Mouse (Mus musculus) heart, embryonic 13.5 days (tissue): Measurements from ENCODE around the gene Itfg2. TPM values are rescaled to one million over a fixed set of nuclear protein-coding genes. Genes with fewer than 3 reads are reported as not detected.

ENCODE experiments used
- ATAC-seq: fragments of 200-750 bp; cut with Nextera tagmentation; 2 replicates; pipeline ENCODE4 v1.8.0; 2017; ENCODE audit warnings: moderate TSS enrichment; ENCODE audit not compliant: insufficient number of reproducible peaks, low FRiP score, low TSS enrichment; ENCODE audit errors: extremely low read depth
- H3K27ac ChIP-seq: fragments of 300-500 bp; sonication (generic); replicated peaks from 2 replicates; pipeline ENCODE4 v1.5.1; 2015; ENCODE audit warnings: moderate library complexity, mild to moderate bottlenecking, inconsistent platforms
- H3K27me3 ChIP-seq: fragments of 300-500 bp; sonication (generic); replicated peaks from 2 replicates; pipeline ENCODE4 v1.6.1; 2015; ENCODE audit warnings: mild to moderate bottlenecking, inconsistent platforms
- H3K36me3 ChIP-seq: fragments of 300-500 bp; sonication (generic); 2 replicates; pipeline ENCODE4 v1.6.1; 2015; ENCODE audit warnings: mild to moderate bottlenecking, inconsistent platforms
- H3K4me1 ChIP-seq: fragments of 300-500 bp; sonication (generic); 2 replicates; pipeline ENCODE4 v1.6.1; 2015; ENCODE audit warnings: inconsistent platforms
- H3K4me2 ChIP-seq: fragments of 300-500 bp; sonication (generic); 2 replicates; pipeline ENCODE4 v1.6.1; 2015; ENCODE audit warnings: inconsistent platforms, mild to moderate bottlenecking, moderate library complexity
- H3K4me3 ChIP-seq: fragments of 300-500 bp; sonication (generic); 2 replicates; pipeline ENCODE4 v1.5.1; 2015; ENCODE audit warnings: moderate library complexity, mild to moderate bottlenecking, inconsistent platforms
- H3K9ac ChIP-seq: fragments of 300-500 bp; sonication (generic); 2 replicates; pipeline ENCODE4 v1.6.1; 2015; ENCODE audit warnings: inconsistent platforms, mild to moderate bottlenecking, moderate library complexity
- H3K9me3 ChIP-seq: fragments of 300-500 bp; sonication (generic); 2 replicates; pipeline ENCODE4 v1.6.1; 2016; ENCODE audit warnings: inconsistent platforms
- WGBS: fragments of 180-500 bp; shearing (Covaris S2); methylation state at CpG from one replicate; pipeline ENCODE4 v1.1.7; 2015; ENCODE audit warnings: mixed read lengths; 5-methylcytosine and 5-hydroxymethylcytosine counted together
- polyA plus RNA-seq: library from polyadenylated mRNA; unstranded; fragments of >200 nt; fragmentation: Nextera tagmentation; extraction: Ambion mirVana; gene quantifications from 2 replicates; pipeline ENCODE4 v1.2.1, GENCODE M21; 2015

Itfg2 gene
- polyA plus RNA-seq, result 28.6 and 30.6 TPM in 2 replicates

DNA sequence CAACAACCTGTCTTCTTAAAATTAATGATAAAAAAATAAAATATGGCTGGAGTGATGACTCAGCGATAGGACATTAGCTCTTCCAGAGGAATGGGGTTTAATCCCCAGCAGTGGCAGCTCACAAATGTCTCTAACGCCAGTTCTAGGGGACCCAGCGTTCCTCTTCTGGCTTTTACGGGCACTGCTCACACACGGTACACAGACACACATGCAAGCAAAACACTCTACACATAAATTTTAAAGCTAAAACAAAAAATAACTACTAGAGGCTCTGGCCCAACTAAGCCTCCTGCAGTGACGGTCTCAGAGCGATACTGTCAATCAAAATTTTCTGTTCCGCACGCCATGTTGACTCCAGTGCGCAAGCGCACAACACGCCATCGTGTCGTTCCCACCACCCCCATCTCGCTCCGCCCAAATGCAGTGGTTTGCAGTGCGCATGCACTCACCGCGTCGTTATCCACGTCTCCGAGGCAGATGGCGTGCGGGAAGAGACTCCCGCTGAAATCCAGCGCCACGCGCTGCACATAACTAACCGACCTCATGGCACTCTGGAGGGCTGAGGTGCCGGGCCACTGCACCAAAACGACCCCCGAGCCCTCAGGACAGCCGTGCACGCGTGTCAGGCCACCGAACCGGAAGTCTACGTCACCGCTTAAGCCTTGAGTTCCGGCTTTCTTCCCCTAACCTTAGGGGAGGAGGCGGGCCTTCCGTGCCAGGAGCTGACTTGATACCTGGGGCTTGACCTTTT, at the start of gene Itfg2:
Gene Itfg2, minus strand, starts transcription at position 663 of the 751 bp plus-strand sequence.
- H3K4me1 ChIP-seq, result peaks cover 18% of the 10 kb centered on the region
- H3K9me3 ChIP-seq, result no peaks in the 10 kb centered on the region
- WGBS, result under 1% methylated on average over 42 of the region's 42 CpGs
- no peaks in the 10 kb centered on the region for H3K27me3 ChIP-seq
- H3K27ac ChIP-seq, result peak within 1 kb of the TSS; percentile 93
- peaks cover 25% of the 10 kb centered on the region for H3K36me3 ChIP-seq
- H3K4me2 ChIP-seq, result peak within 1 kb of the TSS; percentile 80
- peak within 1 kb of the TSS; percentile 71 for H3K4me3 ChIP-seq
- peak; percentile 92 for ATAC-seq
- H3K9ac ChIP-seq, result peak within 1 kb of the TSS; percentile 82

DNA sequence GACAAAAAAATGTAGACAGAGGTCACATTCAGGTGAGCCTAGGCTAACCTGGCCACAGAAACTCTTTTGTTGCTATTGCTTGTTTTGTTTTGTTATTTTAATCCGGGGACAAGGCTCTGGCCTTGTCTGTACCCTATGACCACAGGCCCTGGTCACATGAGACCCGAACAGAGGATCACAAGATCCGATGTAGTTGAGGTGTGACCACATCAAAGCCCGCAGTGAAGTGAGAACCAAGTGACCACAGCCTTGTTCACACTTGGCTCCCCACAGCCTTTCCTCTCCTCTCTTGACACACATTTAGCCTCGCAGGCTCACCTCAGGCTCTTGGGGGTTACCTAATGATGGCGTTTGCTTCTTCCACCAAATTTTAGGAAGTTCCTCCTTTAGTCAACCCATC, 49.4 kb upstream of the Itfg2 start:
- no peak overlapping the region for H3K27ac ChIP-seq
- H3K4me3 ChIP-seq, result no peak overlapping the region
- H3K27me3 ChIP-seq, result no peaks in the 10 kb centered on the region
- WGBS, result 79% methylated on average over 6 of the region's 6 CpGs
- no peaks in the 10 kb centered on the region for H3K9me3 ChIP-seq
- no peak for ATAC-seq
- no peaks in the 10 kb centered on the region for H3K4me1 ChIP-seq
- H3K36me3 ChIP-seq, result no peaks in the 10 kb centered on the region
- no peak overlapping the region for H3K4me2 ChIP-seq
- no peak overlapping the region for H3K9ac ChIP-seq

DNA sequence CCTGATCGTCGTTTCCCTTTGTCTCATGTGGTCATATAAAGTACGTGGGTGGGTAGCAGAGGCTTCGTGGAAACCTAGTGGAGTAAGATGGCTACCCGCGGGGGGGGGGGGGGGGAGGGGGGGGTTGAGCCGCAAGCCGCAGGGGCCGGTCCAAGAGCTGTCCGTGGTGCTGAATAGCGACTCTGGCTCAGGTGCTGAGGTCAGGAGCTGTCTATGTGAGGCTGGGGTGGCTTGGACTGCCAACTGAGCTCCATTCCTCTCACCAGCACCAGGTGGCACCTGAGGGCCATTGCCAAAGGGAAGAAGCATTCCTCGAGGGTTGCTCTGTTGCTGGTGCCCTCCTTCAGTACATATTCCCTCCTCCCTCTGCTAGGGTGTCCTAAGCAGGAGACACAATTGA, 44.7 kb upstream of the Itfg2 start:
- H3K27me3 ChIP-seq, result no peaks in the 10 kb centered on the region
- H3K9me3 ChIP-seq, result no peaks in the 10 kb centered on the region
- H3K9ac ChIP-seq, result no peak overlapping the region
- H3K4me1 ChIP-seq, result no peaks in the 10 kb centered on the region
- H3K4me2 ChIP-seq, result peak overlapping the region; percentile 48
- no peak overlapping the region for H3K27ac ChIP-seq
- no peak for ATAC-seq
- WGBS, result 5% methylated on average over 9 of the region's 12 CpGs
- H3K36me3 ChIP-seq, result no peaks in the 10 kb centered on the region
- H3K4me3 ChIP-seq, result peak overlapping the region; percentile 8; the same call in 1 of the 2 replicates

DNA sequence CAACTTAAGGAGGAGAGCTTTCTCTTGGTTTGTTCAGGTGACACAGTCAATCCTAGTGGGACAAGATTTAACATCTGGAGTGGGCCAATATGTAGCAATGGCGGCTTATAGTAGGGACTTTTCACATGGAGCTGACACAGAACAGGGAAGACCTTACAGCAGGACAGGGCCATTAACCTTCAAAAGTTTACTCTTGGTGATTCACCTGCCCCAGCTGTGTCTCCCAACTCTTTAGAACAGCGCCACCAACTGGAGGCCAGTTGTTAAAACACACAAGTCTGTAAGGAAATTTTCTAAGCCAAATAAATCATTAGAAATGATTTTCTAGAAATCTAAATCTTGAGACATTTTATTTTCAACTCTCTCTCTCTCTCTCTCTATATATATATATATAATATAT, 42.6 kb upstream of the Itfg2 start:
- 41% methylated on average over 2 of the region's 2 CpGs for WGBS
- Histone ChIP-seq H3K27me3 (no peaks in the 10 kb centered on the region), H3K9ac (no peak overlapping the region), H3K4me2 (no peak overlapping the region), H3K4me3 (no peak overlapping the region), H3K27ac (no peak overlapping the region), H3K4me1 (no peaks in the 10 kb centered on the region), H3K36me3 (no peaks in the 10 kb centered on the region), H3K9me3 (no peaks in the 10 kb centered on the region)
- no peak for ATAC-seq

DNA sequence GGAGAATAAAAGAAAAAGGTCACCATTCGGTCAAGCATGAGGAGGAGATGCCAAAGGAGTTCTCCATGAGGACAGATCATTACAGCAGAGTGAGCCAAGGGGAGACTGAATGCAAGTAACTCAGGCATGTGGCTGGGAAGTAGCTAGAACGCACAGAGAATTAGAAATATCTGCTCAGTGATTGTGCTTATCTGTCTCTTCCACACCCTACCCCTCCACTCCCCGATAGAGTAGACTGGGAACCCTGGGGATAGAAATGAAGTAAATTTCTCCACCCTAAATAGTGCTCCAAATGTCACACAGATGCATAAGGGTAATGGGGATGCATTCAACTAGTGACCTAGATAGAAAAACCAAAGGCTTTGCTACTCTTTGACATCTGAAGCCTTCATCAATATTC, 41.8 kb upstream of the Itfg2 start:
- no peaks in the 10 kb centered on the region for H3K4me1 ChIP-seq
- H3K27ac ChIP-seq, result no peak overlapping the region
- no peak overlapping the region for H3K4me3 ChIP-seq
- WGBS, result 40% methylated on average over 3 of the region's 3 CpGs
- ATAC-seq, result no peak
- H3K27me3 ChIP-seq, result no peaks in the 10 kb centered on the region
- H3K9me3 ChIP-seq, result no peaks in the 10 kb centered on the region
- H3K36me3 ChIP-seq, result no peaks in the 10 kb centered on the region
- H3K4me2 ChIP-seq, result no peak overlapping the region
- H3K9ac ChIP-seq, result no peak overlapping the region

DNA sequence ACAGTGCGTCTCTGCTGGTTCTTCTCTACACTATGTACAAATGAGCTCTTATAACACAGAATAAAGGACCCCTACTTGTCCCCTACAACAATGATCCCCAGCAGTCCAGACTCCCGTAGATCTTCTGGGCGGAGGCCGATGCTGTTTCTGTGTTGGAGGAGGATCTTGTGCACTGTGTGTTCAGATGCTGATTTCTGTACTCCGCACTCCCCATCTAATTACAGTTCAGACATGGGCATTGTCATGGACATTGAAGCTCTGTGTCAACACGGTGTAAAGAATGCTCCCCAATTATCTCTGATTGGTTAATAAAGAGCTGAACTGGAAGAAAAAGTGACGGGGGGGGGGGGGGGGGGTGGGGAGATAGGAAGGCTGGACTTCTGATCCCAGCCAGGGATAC, 41.3 kb upstream of the Itfg2 start:
- Histone ChIP-seq H3K27ac (no peak overlapping the region), H3K9ac (no peak overlapping the region), H3K36me3 (no peaks in the 10 kb centered on the region), H3K27me3 (no peaks in the 10 kb centered on the region), H3K4me3 (no peak overlapping the region), H3K9me3 (no peaks in the 10 kb centered on the region), H3K4me1 (no peaks in the 10 kb centered on the region), H3K4me2 (no peak overlapping the region)
- ATAC-seq, result no peak
- 53% methylated on average over 7 of the region's 7 CpGs for WGBS

DNA sequence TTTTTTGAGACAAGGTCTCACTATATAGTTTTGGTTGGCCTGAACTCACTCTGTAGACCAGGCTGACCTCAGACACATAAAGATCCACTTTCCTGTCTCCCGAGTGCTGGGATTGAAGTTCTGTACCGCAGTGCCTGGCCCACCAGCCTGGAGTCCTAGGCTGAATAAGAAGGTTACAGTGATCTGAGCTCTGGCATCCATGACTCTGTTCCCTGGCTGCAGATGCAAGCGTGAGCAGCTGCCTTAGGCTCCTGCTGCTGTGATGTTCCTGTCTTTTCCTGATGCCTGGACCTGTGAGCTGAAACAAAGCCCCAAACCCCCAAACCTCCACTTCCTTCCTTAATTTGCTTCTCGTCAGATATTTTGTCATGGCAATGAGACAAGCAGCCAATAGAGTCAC, 40.3 kb upstream of the Itfg2 start:
- no peak for ATAC-seq
- 73% methylated on average over 4 of the region's 4 CpGs for WGBS

DNA sequence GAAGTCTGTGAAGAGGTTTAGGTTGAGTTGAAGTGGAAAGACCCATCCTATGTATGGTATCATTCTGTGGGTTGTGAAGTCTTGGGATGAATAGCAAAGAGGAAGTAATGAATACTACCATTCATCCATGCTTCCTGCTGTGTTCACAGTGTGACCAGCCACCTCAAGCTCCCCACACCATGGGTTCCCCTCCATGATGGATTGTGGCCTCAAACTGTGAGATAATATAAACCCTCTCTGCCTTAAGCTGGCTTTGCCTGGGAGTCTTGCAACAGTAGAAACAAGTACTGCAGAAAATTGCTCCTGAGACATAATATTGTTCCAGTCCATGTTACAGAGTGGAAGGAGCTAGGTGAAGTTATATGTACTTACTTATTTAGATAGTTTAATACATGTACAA, 36.9 kb upstream of the Itfg2 start:
- Histone ChIP-seq H3K9ac (no peak overlapping the region), H3K4me1 (no peaks in the 10 kb centered on the region), H3K36me3 (no peaks in the 10 kb centered on the region), H3K27me3 (no peaks in the 10 kb centered on the region), H3K4me2 (no peak overlapping the region), H3K9me3 (no peaks in the 10 kb centered on the region), H3K27ac (no peak overlapping the region), H3K4me3 (no peak overlapping the region)
- ATAC-seq, result no peak

More for the DNA sequence above, 40.3 kb upstream of the Itfg2 start:
- H3K27me3 ChIP-seq, result no peaks in the 10 kb centered on the region
- no peaks in the 10 kb centered on the region for H3K9me3 ChIP-seq
- no peaks in the 10 kb centered on the region for H3K4me1 ChIP-seq
- no peaks in the 10 kb centered on the region for H3K36me3 ChIP-seq
- no peak overlapping the region for H3K4me3 ChIP-seq
- no peak overlapping the region for H3K9ac ChIP-seq
- no peak overlapping the region for H3K4me2 ChIP-seq
- H3K27ac ChIP-seq, result no peak overlapping the region

DNA sequence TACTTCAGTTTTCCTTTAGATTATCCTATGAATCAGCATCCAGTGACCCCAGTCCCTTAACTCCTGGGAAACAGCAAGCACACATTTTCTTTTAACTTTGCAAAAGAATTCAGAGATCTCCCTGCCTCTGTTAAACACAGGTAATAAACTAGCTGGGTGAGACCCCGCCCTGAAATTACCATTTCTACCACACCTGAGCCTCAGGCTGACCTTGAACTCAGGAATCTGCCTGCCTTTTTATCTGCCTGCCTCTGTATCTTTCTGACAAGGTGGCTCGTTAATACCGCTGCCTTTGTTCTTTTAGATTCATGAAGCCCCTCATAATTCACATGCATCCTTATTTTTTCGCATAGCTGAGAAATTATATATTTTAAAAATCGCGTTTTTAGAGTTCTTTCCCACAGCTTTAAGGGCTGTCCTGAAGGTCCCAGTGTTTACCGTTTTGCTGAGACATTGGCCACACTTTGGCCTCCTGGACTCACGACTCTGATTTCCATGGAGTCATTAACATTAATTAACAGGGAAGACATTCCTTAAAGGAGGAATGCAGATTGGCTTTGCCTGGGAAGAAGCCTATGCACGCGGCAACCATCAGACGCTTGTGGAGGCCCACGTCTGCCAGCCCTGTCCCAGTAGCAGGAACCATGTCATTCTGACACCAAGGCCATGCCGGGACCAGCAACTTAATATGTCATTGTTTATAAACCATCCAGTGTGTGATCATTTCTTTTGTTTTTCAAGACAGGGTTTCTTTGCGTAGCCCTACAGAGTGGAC, 36.2 kb upstream of the Itfg2 start:
- no peaks in the 10 kb centered on the region for H3K27me3 ChIP-seq

DNA sequence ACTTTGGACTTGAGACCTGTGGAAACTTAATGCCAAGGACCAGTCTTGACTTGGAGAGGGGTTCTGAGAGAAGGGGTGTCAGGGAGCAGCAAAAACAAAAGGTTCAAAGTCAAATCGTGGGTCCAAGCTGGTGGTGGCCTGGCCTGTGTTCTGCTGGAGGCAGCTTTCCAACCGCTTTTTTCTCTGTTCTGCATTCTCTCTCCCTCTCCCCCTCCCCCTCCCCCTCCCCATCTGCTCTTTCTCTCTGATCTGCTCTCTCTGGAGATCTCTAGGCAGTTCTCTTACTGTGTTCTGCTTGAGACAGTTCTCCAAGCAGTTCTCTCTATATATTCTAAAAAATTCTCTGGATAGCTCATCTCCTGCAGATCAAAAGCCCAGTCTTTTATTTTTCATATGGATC, 35.6 kb upstream of the Itfg2 start:
- ATAC-seq, result no peak
- 21% methylated on average over 2 of the region's 2 CpGs for WGBS
- no peaks in the 10 kb centered on the region for H3K4me1 ChIP-seq
- no peak overlapping the region for H3K4me3 ChIP-seq
- H3K27me3 ChIP-seq, result no peaks in the 10 kb centered on the region
- no peak overlapping the region for H3K9ac ChIP-seq
- no peaks in the 10 kb centered on the region for H3K9me3 ChIP-seq
- H3K36me3 ChIP-seq, result no peaks in the 10 kb centered on the region
- no peak overlapping the region for H3K4me2 ChIP-seq
- no peak overlapping the region for H3K27ac ChIP-seq

More for the DNA sequence above, 36.2 kb upstream of the Itfg2 start:
- H3K27ac ChIP-seq, result no peak overlapping the region
- no peak overlapping the region for H3K4me3 ChIP-seq
- H3K4me2 ChIP-seq, result no peak overlapping the region
- H3K9ac ChIP-seq, result no peak overlapping the region
- H3K36me3 ChIP-seq, result no peaks in the 10 kb centered on the region
- no peaks in the 10 kb centered on the region for H3K9me3 ChIP-seq
- ATAC-seq, result no peak
- no peaks in the 10 kb centered on the region for H3K4me1 ChIP-seq
- WGBS, result 74% methylated on average over 14 of the region's 14 CpGs

DNA sequence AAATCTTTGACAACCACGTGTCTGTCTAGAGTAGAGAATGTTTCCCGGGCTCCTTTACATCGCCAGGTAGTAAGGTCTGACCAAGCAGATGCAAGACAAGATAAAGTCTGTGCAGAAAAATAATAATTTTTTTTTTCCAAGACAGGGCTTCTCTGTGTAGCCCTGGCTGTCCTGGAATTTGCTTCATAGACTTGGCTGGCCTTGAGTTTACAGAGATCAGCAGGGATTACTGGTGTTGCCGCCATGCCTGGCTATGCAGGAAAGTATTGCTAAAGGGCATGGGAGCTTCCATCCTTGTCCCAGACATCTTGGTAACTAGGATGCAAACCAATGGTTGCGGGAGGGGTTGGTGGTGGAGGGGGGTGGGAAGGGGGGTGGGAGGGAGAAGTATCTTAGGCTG, 32.5 kb upstream of the Itfg2 start:
- Histone ChIP-seq H3K27ac (no peak overlapping the region), H3K27me3 (no peaks in the 10 kb centered on the region), H3K4me1 (no peaks in the 10 kb centered on the region), H3K4me2 (no peak overlapping the region), H3K9ac (no peak overlapping the region), H3K4me3 (no peak overlapping the region), H3K9me3 (no peaks in the 10 kb centered on the region), H3K36me3 (no peaks in the 10 kb centered on the region)
- ATAC-seq, result no peak; the same call in 1 of the 2 replicates
- whole genome bisulfite sequencing, result 73% methylated on average over 5 of the region's 5 CpGs
